Comparison of ENCODE assay signal across 8 mouse cellular contexts in genomic region chr7:45538163-45539041, GRCm38 (mm10). TPM values are rescaled to one million over a fixed set of nuclear protein-coding genes. Genes with fewer than 3 reads are reported as not detected.
DNase-seq lines count a peak whose midpoint lies in the region; ATAC-seq and TF ChIP-seq lines count a peak whose summit lies in the region.

No protein-coding gene starts in this region.

- 1% methylated on average over 29 of the region's 29 CpGs for WGBS in forebrain, embryonic 13.5 days
- WGBS in hindbrain, embryonic 13.5 days = 2% methylated on average over 27 of the region's 29 CpGs

- peak overlapping the region; percentile 82 for H3K4me3 ChIP-seq in E14TG2a.4 (replicated peaks; ENCODE audit: low read length)
- H3K4me3 ChIP-seq in forebrain, embryonic 13.5 days = peak overlapping the region; percentile 58
- peak overlapping the region; percentile 59 for H3K4me3 ChIP-seq in hindbrain, embryonic 13.5 days

- no peak overlapping the region for H3K27ac ChIP-seq in forebrain, embryonic 13.5 days
- H3K27ac ChIP-seq in hindbrain, embryonic 13.5 days = peak overlapping the region; percentile 52; the same call in 1 of the 2 replicates

- DNase-seq in left cerebral cortex, adult 18-20 months (ENCODE audit: low spot score in 2 of 2) = peak; percentile 56 to 65
- peak; percentile 51 for DNase-seq in lung, postnatal 14 days
- peak; percentile 74 for DNase-seq in right cerebral cortex, adult 18-20 months
- no peak for DNase-seq in gastrocnemius, postnatal 4 days (ENCODE audit: low spot score in 2 of 2)

- H3K9ac ChIP-seq in forebrain, embryonic 13.5 days = peak overlapping the region; percentile 74
- H3K9ac ChIP-seq in hindbrain, embryonic 13.5 days = peak overlapping the region; percentile 79

- TF ChIP-seq CTCF in E14TG2a.4 (conservative IDR thresholded peaks at IDR 0.05; ENCODE audit: low read length) = 0 out of 2 replicates have a peak, but pooled peaks have one; percentile 16

- peak overlapping the region; percentile 71 for H3K4me2 ChIP-seq in forebrain, embryonic 13.5 days
- peak overlapping the region; percentile 74 for H3K4me2 ChIP-seq in hindbrain, embryonic 13.5 days

- ATAC-seq in cerebellum, adult (ENCODE audit: insufficient number of reproducible peaks, low FRiP score, low TSS enrichment) = peak; percentile 86; the same call in 1 of the 2 replicates
- ATAC-seq in forebrain, embryonic 13.5 days = peak; percentile 90
- peak; percentile 90 for ATAC-seq in hindbrain, embryonic 13.5 days (ENCODE audit: low FRiP score)

- no peaks in the 10 kb centered on the region for H3K36me3 ChIP-seq in E14TG2a.4 (ENCODE audit: insufficient read depth, low read length)
- H3K36me3 ChIP-seq in forebrain, embryonic 13.5 days (ENCODE audit: poor library complexity, severe bottlenecking) = no peaks in the 10 kb centered on the region
- H3K36me3 ChIP-seq in hindbrain, embryonic 13.5 days = no peaks in the 10 kb centered on the region

- H3K9me3 ChIP-seq in E14TG2a.4 (ENCODE audit: low read length) = no peaks in the 10 kb centered on the region
- no peaks in the 10 kb centered on the region for H3K9me3 ChIP-seq in forebrain, embryonic 13.5 days (replicated peaks)
- H3K9me3 ChIP-seq in hindbrain, embryonic 13.5 days = no peaks in the 10 kb centered on the region

- peaks cover 44% of the 10 kb centered on the region for H3K4me1 ChIP-seq in E14TG2a.4 (replicated peaks; ENCODE audit: low read depth, low read length)
- H3K4me1 ChIP-seq in forebrain, embryonic 13.5 days = peaks cover 9% of the 10 kb centered on the region
- peaks cover 7% of the 10 kb centered on the region for H3K4me1 ChIP-seq in hindbrain, embryonic 13.5 days (replicated peaks)

- no peaks in the 10 kb centered on the region for H3K27me3 ChIP-seq in E14TG2a.4 (ENCODE audit: insufficient read depth, low read length)
- no peaks in the 10 kb centered on the region for H3K27me3 ChIP-seq in forebrain, embryonic 13.5 days
- no peaks in the 10 kb centered on the region for H3K27me3 ChIP-seq in hindbrain, embryonic 13.5 days

RNA-seq across cellular contexts. Expression of gene Plekha4, which starts 12.3 kb away (rescaled TPM):
- polyA plus RNA-seq in forebrain, embryonic 13.5 days (2015; fragmentation: Nextera tagmentation; extraction: Ambion mirVana) = 0.28 and 0.50 TPM in 2 replicates
- 2.4 and 4.3 TPM in 2 replicates for polyA plus RNA-seq in hindbrain, embryonic 13.5 days (2015; fragmentation: Nextera tagmentation; extraction: Ambion mirVana)
- total RNA-seq in left cerebral cortex, adult 18-20 months (2021) = 1 to 10 TPM; 6.1 to 8.2 TPM
- total RNA-seq in gastrocnemius, postnatal 4 days (2021) = 10 to 100 TPM; 17.1 to 20.3 TPM

RNA-seq across cellular contexts. Expression of gene Ppp1r15a, which starts 12.3 kb away (rescaled TPM):
- polyA plus RNA-seq in forebrain, embryonic 13.5 days (2015; fragmentation: Nextera tagmentation; extraction: Ambion mirVana) = 13.5 and 15.3 TPM in 2 replicates
- 13.9 and 14.3 TPM in 2 replicates for polyA plus RNA-seq in hindbrain, embryonic 13.5 days (2015; fragmentation: Nextera tagmentation; extraction: Ambion mirVana)
- 10 to 100 TPM; 23.1 to 25.9 TPM for total RNA-seq in left cerebral cortex, adult 18-20 months (2021)
- total RNA-seq in gastrocnemius, postnatal 4 days (2021) = 10 to 100 TPM; 22.7 to 23.5 TPM

RNA-seq across cellular contexts. Expression of gene Hsd17b14, which starts 16.3 kb away (rescaled TPM):
- polyA plus RNA-seq in forebrain, embryonic 13.5 days (2015; fragmentation: Nextera tagmentation; extraction: Ambion mirVana) = 0.14 TPM in 1 of 2 replicates, not detected in the other
- 0.25 and 0.45 TPM in 2 replicates for polyA plus RNA-seq in hindbrain, embryonic 13.5 days (2015; fragmentation: Nextera tagmentation; extraction: Ambion mirVana)
- under 1 TPM; 0.37 to 0.56 TPM for total RNA-seq in left cerebral cortex, adult 18-20 months (2021)
- total RNA-seq in gastrocnemius, postnatal 4 days (2021) = under 1 TPM; 0.61 to 0.80 TPM

RNA-seq across cellular contexts. Expression of gene Nucb1, which starts 28.2 kb away (rescaled TPM):
- polyA plus RNA-seq in forebrain, embryonic 13.5 days (2015; fragmentation: Nextera tagmentation; extraction: Ambion mirVana) = 73.2 and 85.4 TPM in 2 replicates
- 120 and 121 TPM in 2 replicates for polyA plus RNA-seq in hindbrain, embryonic 13.5 days (2015; fragmentation: Nextera tagmentation; extraction: Ambion mirVana)
- 100 to 1,000 TPM; 111 to 112 TPM for total RNA-seq in left cerebral cortex, adult 18-20 months (2021)
- total RNA-seq in gastrocnemius, postnatal 4 days (2021) = 100 to 1,000 TPM; 182 to 199 TPM

RNA-seq across cellular contexts. Expression of gene Bcat2, which starts 31.6 kb away (rescaled TPM):
- polyA plus RNA-seq in forebrain, embryonic 13.5 days (2015; fragmentation: Nextera tagmentation; extraction: Ambion mirVana) = 18.9 and 23.7 TPM in 2 replicates
- polyA plus RNA-seq in hindbrain, embryonic 13.5 days (2015; fragmentation: Nextera tagmentation; extraction: Ambion mirVana) = 19.8 and 20.8 TPM in 2 replicates
- total RNA-seq in left cerebral cortex, adult 18-20 months (2021) = 10 to 100 TPM; 25.3 to 26.9 TPM
- total RNA-seq in gastrocnemius, postnatal 4 days (2021) = 10 to 100 TPM; 32.2 to 36.3 TPM

Comparison
In these comparisons a context has a peak if more than half of its experiments do, and no peak if none do; other contexts are left out.
1. DNase-seq: peak in left cerebral cortex, adult 18-20 months (2 of 2), lung, postnatal 14 days (single experiment) and right cerebral cortex, adult 18-20 months (single experiment); none in gastrocnemius, postnatal 4 days (0 of 2).
2. Peak in every context shown above with its lines, with median percentiles within 50 percentile points of each other: H3K4me3 ChIP-seq and ATAC-seq.